Comparison of ENCODE assay signal across 1 mouse cellular context in genomic region chr10:81523570-81523969, GRCm38 (mm10).
A peak's percentile ranks its signal among the peaks of the same experiment; 100 is the strongest.
TF ChIP-seq lines count a peak whose summit lies in the region.

No protein-coding gene starts in this region.

TF ChIP-seq in MEL, 35 proteins besides CTCF, POLR2A, EP300 and RAD21 (continued from another document):
- no peak for TF ChIP-seq TAL1 (IDR thresholded peaks at IDR 0.05; ENCODE audit: low read length)
- 0 out of 2 replicates have a peak, but pooled peaks have one; percentile 26 for TF ChIP-seq RCOR1 (IDR thresholded peaks at IDR 0.05; ENCODE audit: low read depth, low read length)
- 0 out of 2 replicates have a peak, but pooled peaks have one; percentile 22 for TF ChIP-seq MAZ (IDR thresholded peaks at IDR 0.05; ENCODE audit: low read depth, low read length)
- TF ChIP-seq CHD2 (IDR thresholded peaks at IDR 0.05; ENCODE audit: low read length), result no peak
- no peak; the same call in 1 of the 2 replicates for TF ChIP-seq POLR2AphosphoS2 (IDR thresholded peaks at IDR 0.05; ENCODE audit: low read length)
- 0 out of 2 replicates have a peak, but pooled peaks have one; percentile 0 for TF ChIP-seq SIN3A (IDR thresholded peaks at IDR 0.05; ENCODE audit: low read length)
- peak; percentile 59 for TF ChIP-seq MXI1 (IDR thresholded peaks at IDR 0.05; ENCODE audit: low read depth, low read length)
TF ChIP-seq in MEL: peak in this region for 9.
